Mouse (Mus musculus) heart, postnatal 36 days (tissue): ENCODE measurements around the gene Pdrg1. TPM values are rescaled to one million over a fixed set of nuclear protein-coding genes. Genes with fewer than 3 reads are reported as not detected.

ENCODE experiments used
- DNase-seq, 2 experiments: peaks; one replicate each; pipeline ENCODE4 v3.0.0; 2021 to 2022
- intact Hi-C: fragments of 180-260 bp; cut with DNase I; formaldehyde crosslinking; loops from one replicate; pipeline ENCODE4 v1.15.1; 2025
- total RNA-seq, 2 experiments: library from RNA; stranded (reverse); gene quantifications; 2 replicates each; pipeline ENCODE4 v1.2.3; 2021

Gene Pdrg1
- 100 to 1,000 TPM; 120 to 130 TPM for total RNA-seq

DNA sequence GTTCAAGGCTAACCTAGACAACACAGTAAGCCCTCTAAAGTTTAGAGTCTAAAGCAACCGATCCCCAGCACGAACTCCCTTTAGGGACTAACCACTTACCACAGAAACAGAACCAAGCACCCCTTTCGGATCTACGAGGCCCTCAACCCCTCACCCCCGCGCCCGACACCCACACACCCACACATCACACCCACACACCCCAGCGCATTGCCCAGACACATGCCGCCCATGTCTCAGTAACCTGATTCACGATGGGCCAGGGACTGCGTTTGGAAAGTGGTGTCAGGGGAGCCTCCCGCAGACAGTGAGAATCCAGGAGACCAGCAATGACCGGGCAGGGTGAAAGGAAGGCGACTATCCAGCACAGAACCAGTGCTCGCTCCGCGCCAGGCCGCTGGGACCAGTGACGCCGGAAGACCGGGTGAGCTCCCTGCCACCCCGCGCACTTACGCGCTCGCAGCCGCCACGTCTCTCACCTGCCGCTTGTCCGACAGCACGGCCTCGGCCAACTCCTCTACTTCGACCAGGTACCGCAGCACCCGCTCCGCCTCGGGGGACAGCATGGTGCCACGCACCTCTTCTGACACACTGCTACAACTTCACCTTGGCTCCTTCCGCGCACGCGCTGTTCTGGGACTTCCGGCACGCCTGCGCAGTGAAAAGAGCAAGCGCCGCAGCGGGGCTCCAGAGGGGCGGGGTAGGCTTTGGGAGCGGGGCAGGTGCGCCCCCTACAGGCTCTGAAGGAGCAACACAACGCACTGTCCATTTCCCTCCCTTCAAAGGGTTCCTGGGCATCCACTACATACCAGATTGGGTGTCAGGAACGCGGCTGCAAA is at the start of gene Pdrg1:
Gene Pdrg1 (minus strand): TSS at position 670 of the 836 bp plus-strand sequence.
- peak; percentile 95 to 96 for DNase-seq
- intact Hi-C loops, result loop anchor here (1.0 to 10.0 kb wide), 3 partner anchors 101 to 318 kb away; partner anchors contain the start of gene Tpx2

DNA sequence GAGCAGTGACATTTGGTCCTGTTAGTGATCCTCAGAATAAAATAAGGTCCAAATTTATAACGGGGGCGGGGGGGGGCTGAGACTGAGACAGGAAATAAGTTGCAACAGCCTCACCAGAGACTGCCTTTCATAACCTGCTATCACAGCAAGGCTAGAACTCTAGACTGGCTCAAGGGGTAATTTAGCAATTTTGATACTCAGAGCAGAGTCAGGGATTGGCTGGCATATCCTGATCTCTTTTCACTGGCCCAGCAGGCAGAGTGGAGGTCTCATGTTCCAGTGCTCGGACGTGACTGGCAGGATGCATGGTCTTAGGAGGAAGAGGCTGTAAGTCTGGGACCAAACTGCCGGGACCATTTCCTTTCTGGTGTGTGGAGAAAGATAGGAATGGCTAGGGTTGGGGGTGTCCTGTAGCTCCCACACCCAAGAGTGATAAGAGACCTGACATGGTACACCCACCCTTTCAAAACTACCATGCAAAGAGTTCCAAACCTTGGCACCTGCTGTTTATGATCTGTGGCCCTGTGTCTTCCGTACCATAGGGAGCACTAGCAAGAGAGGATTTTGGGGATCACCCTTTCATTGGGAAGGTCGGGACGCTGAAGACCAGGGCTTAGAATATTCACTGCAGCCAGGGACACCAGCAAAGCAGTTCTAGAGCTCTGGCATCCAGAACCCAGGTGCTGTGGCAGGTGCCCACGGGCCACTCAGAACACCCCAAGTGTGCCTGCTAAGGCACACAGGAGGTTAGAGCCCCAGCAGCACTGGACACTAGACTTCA is 49.2 kb upstream of the Pdrg1 start:
- DNase-seq, result no peak
- intact Hi-C loops, result no loop called here

DNA sequence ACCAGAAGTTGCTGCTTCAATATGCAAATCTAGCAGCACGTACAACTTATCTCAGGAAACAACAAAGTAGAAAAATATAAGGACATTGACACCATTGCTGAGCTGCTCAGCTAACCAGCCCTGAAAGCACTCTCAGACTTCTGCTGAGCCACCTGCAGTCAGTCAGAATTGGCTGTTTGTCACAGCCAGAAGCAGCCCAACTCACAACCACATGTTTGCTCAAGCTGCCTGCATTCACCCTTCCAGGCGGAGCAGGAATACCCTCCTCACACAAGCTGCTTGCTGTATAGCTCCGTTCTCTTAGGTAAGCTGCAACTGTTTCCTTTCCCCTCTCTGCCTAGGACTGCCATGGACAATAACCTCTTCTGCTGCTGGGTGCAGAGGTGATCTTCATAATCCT is 48.2 kb upstream of the Pdrg1 start:
- intact Hi-C loops, result no loop called here
- no peak for DNase-seq

DNA sequence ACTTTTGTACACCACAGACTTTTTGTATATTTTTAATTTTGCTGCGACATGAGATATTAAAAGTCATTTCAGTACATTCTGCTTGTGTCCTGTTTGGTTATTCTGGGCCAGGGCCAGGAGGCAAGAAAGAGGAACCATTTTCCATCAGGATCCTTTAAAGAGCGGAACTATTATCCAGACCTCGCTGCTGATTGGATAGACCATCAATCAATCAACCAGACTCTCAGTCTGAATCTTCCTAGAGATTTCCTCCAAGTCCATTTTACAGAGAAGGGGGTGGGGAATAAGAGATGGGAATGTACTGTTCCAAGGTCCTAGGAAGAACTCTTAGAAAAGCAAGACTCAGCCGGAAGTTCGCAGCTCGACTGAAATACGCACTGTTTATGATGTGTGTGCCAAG is 45.0 kb upstream of the Pdrg1 start:
- intact Hi-C loops, result no loop called here
- no peak for DNase-seq

DNA sequence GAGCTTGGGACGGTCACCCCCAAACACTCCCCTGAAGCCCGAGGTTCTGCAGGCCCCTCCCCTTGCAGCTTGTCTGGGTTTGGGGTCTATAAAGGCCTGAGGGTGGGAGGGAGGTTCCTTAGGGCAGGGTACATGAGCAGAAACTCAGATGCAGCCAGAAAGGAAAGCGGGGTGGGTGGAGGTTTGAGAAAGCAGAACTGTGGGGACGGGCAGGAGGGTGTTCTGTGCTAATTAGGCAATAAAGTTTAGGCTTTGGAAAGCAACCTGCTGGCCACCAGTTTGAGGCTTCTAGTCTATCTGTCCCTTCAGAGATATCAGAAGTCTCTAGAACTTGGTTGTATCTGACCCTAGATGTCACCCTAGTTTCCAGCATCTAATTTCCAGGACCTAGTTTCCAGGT is 43.1 kb upstream of the Pdrg1 start:
- DNase-seq, result no peak
- intact Hi-C loops, result no loop called here

DNA sequence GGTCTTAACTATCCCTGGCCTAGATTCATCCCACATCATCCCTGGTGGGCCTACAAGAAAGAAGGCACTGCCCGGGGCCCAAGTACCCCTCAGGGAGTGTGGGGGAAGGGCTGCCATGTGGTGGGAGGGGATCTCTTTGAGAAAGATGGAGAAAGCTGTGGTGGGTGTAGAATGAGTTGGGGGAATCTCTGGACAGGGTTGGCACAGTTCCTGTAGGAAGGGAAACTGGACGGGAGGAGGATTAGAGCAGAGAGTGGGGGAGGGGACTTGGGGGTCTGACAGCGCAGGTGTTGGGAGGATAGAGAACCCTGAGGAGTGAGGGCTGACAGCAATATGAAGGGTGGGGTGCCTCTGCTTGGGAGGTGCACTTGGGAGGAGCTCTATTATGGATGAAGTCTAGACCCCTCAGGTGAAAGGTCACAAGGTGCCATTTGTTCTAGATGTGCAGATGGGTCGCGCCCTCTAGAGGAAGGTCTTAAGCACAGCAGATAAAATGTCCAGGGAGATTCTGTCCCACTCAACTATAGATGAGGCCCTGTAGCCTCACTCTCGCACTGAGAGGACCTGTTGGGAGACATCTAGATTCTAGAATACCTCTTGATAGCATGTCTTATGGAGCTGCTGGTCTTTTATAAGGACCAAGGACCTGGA is 40.2 kb upstream of the Pdrg1 start:
- intact Hi-C loops, result no loop called here
- DNase-seq, result no peak

DNA sequence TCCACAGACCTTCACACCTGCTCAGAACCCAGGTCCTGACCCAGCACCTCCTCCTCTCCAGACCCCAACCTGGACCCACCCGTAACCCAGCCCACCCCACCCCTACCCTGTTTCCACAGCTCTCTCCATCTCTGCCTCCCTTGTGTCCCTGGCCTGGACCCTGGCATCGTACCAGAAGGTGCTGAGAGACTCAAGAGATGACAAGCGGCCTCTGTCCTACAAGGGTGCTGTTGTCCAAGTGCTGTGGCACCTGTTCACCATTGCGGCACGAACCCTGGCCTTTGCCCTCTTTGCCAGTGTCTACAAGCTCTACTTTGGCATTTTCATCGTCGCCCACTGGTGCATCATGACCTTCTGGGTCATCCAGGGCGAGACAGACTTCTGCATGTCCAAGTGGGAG is 38.7 kb upstream of the Pdrg1 start:
- no peak for DNase-seq
- intact Hi-C loops, result no loop called here

DNA sequence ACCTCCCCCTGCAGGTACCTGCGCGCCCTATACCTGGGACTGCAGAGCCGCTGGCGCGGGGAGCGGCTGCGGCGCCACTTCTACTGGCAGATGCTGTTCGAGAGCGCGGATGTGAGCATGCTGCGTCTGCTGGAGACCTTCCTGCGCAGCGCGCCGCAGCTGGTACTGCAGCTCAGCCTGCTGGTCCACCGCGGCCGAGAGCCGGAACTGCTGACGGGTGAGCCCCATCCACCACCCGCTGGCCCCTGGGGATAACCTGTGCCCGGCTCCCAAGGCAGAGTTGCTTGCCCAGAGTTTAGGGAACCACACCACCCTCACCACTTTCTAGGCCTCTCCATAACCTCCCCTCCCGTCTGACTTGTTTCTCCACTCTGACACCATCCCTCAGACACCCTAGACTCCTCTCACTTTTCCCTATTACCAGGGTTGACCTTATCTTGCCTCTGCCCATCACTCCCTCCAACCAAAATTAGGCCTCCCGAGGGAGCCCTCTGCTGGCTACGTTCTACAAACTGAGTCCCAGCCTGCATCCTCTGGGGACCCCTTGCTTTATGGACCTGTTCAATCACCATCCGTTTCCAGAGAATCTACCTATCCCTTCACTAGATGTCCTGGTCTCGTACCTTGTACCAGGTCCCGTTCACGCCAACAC is 37.6 kb upstream of the Pdrg1 start:
- DNase-seq, result no peak
- intact Hi-C loops, result no loop called here

DNA sequence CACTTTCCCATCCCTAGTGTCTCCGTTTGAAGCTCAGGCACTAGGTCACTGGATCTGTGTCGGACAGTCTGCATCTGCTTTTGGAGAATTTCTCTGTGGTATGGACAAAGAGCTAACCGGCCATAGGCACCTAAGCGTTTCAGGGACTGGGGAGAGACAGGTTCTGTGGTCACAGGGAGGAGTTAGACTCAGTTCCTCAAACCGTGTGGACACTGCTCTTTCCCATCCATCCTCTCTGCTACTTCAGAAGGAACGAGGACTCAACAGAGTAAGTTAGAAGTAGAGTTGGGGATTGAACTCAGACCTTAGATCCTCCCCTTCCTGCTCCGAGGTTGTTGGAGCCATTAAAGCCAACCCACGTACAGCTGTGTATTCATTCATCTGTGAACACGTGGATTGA is 36.3 kb upstream of the Pdrg1 start:
- intact Hi-C loops, result no loop called here
- DNase-seq, result no peak

DNA sequence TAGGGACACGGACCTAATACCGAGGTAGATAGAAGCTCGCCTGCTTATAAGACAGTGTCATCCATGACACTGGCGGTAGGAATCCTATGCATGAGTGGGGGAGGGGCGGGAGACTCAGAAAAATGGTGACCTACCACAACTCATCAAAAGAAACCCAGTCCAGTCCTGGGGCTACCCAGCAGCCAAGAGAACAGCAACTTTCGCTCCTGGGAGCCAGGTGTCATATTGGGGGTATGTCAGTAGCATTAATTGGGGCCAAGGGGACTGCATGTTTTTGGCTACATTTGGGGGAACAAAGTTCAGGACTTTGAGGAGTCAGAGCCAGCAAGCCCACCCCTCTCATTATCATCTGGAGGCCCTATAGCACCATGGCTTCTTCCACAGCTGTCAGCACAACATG is 35.9 kb upstream of the Pdrg1 start:
- no peak for DNase-seq
- intact Hi-C loops, result no loop called here

DNA sequence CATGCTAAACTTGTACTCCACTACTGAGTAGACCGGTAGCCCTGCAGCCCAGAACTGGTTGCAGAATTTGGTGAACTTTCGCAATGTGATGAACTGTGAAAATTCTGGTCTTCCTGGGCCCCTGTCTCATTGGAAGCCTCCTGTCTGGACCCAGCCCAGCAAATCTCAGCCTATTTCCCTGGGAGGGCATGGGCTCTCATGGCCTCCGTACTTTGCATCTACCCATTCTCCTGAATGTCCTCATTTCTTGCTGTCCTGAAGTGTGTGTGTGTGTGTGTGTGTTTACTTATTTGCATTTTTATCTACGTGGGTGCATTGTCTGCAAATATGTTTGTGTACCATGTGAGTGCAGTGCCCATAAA is 34.8 kb upstream of the Pdrg1 start:
- no peak for DNase-seq
- intact Hi-C loops, result no loop called here

DNA sequence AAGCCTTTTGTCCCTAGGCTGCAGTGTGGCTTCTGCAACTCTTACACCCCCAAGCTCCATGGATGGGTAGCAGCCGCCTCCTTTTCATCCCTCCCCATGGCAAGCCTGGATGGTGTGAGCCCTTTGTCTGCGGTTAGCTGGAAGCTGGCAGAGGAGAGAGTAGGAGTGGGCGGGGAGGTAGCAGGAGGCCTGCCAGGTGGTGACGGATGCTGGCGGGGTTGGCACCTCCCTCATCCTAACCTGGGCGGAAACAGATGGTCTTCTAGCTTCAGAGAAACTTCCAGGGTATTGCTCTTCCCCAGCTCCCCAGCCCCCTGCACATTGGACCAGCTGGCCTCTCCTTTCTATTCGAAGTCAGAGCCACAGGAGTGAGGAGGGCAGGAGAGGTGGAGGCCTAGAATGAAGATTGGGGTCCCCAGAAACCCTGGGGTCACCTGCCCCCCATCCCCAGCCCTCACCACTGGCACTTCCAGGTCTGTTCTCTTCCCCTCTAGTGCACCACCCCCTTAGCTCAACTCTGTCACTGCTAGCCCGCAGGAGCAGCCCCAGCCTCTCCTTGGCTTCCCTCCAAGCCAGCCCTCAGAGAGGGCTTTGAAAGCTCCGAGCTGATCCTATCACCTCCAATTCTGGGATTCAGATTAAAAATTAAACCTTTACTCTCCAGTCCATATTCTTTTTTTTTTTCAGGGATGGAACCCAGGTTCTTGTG is 34.2 kb upstream of the Pdrg1 start:
- intact Hi-C loops, result no loop called here
- no peak for DNase-seq

DNA sequence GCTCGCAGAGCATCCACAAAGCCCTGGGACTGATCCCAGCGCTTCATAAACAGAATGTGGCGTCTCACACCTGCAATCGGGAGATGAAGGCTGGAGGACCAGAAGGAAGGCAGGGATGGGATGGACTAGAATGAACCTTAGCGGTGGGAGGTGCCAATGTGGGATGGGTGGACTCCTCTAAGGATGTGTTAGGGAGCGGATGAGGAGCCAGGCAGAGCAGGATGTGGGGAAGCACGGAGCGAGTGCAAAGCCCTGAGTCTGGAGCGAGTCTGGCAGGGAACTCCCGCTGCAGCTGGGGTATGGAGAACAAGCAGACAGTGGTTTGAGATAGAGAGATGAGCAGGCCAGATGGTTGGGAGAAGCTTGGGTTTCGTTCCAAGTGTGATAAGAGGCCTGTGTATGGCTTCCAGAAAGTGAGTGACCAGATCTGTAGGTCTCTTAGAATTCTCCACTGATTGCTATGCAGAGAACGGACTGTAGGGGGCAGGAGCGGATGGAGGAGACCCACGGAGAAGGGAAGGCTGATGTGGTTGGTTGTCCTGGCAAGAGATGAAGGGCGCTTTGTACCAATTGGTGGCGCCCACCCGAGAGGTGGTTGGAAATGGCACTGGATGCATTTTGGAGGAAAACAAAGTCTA is 32.7 kb upstream of the Pdrg1 start:
- peak; percentile 60 to 72 for DNase-seq
- intact Hi-C loops, result loop anchor here (1.0 kb wide), 2 partner anchors 33 to 94 kb away; no protein-coding TSS in a partner anchor

DNA sequence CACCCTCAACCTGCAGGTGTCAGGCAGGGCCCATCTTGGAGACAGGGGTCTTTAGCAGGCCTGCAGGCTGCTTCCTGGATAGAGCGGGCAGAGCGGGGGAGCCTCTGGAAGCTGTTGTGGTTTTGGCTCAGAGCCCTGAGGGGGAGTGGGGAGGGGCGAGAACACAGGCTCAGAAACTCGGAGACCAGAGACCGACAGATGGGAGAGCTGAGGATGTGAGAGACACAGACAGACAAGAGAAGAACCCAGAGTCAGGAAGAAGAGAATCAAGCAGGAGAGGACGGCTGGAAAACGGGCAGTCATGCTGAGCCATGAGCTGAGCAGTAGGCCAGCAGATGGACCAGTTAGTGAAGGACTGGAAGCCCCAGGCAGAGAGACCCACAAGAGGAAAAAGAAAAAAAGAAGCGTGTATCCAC is 30.7 kb upstream of the Pdrg1 start:
- intact Hi-C loops, result no loop called here
- no peak for DNase-seq

DNA sequence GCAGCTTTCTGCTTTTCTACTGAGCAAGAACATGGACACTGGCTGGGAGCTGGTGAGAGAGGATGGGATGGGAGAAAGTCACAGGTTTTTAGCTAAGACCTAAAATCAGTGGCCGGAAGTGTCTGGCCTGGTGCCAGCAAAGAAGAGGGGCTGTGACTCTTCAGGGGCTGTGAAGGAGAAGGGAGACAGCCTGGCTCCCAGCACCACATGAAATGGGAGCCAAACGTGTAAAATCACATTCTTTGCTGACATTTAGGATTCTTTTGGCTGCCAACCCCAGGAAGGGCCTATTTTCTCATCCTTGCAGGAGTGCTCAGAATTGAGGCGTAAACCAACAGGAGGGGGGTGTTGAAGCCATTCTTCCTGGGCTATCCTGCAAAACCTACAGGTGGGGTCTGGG is 28.7 kb upstream of the Pdrg1 start:
- intact Hi-C loops, result no loop called here
- DNase-seq, result no peak

DNA sequence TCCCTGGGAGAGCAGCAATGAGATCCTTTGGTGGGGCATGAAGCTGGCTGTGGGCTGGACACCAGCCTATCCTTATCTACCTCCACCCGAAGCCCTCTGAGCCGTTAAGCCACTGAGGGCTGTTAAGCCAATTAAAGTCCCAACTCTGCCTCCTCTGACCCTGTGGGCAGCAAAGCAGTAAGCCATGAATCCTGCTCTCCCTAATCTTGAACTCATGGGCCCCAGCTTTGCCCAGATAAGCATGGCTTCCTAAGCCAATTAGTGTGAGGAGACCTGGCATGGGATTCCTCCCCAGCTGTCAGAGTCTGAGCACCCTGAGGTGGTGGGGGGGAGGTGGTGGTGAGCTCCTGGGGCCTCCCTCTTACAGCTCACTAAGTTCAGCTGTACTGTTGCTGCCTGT is 21.5 kb upstream of the Pdrg1 start:
- no peak for DNase-seq
- intact Hi-C loops, result no loop called here

DNA sequence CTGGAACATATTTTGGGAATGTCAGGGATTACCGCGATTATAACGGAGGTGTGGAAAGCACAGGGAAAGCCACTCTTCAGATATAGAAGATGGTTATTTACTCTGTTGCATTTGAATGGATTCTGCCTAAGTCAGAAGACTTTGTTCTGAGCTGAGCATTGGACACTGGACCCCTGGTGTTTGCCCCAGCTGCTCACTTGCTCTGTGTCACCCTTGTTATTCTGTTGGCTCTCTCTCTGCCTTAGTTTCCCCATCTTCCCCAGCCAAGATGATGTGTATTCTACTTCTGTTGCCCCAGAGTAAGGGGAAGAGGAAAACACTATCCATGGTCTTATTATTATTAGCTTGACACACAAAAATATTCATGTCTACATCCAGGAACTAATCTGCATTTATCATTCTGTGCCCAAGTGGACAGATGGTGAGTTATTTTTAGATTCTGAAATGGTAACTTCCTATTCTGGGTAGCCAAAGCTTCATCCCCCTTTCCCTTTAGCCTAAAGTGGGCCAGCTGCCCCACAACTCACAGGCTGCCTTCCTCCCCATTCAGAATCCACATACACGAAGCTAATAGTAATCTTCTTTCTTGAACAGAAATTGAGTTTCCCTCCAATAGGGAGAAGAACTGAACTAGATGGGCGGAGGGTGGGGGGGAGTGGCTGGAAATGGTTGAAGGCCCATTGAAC is 18.5 kb upstream of the Pdrg1 start:
- no peak for DNase-seq
- intact Hi-C loops, result no loop called here

DNA sequence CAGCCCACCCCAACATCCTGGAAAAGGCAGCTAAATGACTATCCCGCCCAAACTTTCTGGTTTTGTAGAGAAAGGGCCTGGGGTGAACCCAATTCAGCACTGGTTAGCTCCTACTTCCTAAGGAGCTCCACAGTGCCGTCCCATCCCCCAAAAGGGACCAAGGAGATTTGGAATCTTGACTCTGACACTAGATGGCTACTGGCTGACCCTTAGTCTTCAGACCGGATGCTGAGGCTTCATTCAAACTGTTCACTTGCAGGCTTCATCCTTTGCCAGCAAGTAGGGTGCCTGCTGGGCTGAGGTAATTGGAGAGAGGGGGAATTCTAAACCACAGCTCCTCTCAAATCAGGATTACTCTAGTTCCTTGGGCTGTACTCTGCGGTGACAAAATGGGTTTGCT is 17.7 kb upstream of the Pdrg1 start:
- intact Hi-C loops, result no loop called here
- DNase-seq, result no peak

DNA sequence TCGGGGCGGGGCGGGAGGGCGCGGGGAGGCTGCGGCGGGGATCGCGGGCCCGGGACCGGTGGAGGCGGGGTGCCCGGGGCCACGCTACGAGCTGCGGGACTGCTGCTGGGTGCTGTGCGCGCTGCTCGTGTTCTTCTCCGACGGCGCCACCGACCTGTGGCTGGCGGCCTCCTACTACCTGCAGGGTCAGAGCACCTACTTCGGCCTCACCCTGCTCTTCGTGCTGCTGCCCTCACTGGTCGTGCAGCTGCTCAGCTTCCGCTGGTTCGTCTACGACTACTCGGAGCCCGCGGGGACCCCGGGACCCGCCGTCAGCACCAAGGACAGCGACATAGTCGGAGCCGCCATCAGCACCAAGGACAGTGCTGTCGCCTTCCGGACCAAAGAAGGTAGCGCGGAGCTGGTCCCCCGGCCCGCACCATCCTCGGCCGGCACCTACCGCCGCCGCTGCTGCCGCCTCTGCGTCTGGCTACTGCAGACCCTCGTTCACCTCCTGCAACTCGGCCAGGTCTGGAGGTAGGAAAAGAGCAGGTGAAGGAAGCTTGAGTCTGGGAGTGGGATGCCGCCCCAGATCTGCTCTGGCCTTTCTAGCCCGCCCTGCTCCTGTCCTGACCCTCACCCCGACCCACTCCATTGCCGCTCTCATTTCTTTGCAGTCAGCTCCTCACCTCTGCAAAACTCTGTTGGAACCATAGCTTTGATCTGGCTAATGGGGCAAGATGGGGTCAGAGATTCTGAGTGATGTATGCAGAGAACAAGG is 17.0 kb upstream of the Pdrg1 start:
- peak; percentile 79 to 86 for DNase-seq
- intact Hi-C loops, result no loop called here
